Mouse (Mus musculus): ENCODE data around the gene A130010J15Rik.

Gene A130010J15Rik

DNA sequence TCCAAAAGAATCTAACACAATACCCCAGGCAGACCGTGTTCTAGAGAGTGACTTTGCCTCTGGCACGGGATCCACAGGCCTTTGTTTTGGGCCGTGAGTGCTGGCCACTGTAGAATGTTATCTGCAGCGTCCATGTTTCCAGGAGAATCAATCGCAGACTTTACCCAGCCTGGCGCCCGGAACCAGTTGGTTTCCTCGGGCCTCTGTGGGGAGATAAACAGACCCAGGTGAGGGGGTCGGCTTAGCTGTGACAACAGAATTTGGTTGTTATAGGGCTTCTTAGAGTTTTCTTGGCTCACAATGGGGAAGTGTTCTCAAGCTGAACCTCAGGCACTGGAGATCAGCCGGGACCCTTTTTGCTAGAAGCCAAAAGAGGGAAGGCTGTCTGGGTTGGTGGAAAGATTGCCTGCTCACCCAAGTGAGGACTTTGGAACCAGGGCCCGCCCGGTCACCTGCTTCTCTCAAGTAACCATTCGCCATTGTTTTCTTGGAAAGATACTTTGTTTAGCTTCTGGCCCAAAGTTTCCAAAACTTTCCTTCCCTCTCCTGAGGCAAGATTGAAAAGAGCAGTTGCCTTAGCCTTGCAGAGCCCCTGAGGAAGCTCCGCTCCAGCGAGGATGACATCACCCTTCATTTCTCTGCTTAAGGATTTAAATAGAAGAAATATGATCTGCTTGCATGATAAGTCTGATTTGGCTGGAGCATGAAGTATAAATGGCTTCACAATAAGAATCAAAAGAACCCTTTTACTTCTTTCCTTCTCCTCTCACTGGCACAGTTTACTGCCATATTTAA lies 11.3 kb upstream of the A130010J15Rik start:
- DNase-seq (ENCODE audit: low spot score), result peak; percentile 74

DNA sequence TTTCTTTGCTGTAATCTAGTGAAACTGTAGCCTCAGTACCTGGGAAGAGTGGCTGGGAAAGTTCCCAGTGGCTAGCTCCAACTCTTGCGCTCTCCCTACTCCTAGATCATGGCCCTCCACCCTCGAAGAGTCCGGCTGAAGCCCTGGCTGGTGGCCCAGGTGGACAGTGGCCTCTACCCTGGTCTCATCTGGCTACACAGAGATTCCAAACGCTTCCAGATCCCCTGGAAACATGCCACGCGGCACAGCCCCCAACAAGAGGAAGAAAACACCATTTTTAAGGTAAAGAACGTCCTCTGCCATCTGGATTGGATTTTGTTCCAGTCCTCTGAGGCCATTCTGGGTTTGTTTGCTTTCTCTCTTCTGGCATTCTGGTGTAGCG lies 10.7 kb upstream of the A130010J15Rik start:
- no peak for DNase-seq (ENCODE audit: low spot score)

DNA sequence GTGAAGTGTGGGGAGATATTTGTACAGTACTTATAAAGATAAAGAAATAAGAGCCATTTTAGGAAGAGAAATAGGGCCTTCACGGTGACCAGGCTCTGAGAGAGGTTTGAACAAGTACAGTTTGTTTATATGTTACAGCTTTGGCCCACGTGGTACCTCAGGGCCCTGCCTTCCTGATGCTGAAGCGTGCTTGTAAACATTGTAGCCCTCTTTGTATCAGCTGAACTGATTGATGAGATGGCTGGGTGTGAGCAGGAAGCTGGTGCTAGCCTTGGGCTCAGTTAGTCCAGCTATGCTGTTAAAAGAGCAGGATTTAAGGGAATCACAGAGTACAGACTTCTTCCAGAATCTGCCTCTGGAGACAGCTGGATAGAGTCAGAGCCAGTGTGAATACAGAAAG lies 8.7 kb upstream of the A130010J15Rik start:
- no peak for DNase-seq (ENCODE audit: low spot score)

DNA sequence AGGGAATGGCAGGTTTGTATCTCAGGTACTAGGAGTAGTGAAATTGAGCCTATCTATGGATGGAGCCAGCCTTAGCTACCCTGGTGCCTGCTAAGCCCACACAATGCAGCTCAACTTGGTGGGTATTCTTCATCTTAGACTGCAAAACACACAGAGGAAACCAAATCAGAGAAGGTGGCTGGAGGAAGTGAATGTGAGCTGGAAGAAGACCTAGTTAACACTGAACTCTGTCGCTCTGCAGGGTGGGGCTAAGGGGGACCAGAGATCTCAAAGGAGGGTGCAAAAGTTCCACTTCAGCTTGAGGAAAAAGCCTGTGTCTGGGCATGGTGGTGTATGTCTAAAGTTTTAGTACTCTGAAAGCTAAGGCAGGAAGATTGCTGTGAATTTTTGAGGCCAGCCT lies 8.2 kb upstream of the A130010J15Rik start:
- no peak for DNase-seq (ENCODE audit: low spot score)

DNA sequence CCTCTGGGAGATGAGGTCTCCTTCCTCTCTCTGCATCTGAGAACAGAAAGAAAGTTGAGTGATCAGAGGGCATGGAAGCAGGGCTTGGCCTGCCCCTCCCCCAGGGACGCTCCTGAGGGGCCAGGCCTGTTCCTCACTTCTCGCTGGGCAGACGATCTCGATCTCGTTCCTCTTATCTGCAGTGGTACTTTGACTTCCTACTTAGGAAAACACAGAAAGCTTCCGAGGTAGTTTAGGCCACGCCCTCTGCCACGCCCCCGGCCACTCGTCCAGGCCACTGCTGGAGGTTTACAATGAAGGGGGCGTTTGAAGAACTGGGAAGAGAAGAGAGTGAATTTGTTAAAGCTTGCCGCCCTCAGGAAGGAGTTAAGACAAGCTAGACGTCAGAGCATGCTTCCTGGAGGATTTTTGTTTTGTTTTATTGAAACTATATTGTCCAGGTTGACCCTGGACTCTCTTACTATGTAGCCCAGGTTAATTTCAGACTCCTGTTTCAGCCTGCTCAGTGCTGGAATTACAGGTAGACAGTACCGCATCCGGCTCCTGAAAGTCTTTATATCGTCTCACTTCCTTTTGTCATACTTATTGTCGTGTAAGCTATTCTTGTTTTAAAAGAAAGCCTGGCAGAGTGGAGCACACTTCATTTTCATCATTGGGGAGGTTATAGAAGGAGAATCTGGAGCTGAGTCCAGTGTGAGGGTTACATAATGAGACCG lies 7.4 kb upstream of the A130010J15Rik start:
- peak; percentile 88 for DNase-seq (ENCODE audit: low spot score)

DNA sequence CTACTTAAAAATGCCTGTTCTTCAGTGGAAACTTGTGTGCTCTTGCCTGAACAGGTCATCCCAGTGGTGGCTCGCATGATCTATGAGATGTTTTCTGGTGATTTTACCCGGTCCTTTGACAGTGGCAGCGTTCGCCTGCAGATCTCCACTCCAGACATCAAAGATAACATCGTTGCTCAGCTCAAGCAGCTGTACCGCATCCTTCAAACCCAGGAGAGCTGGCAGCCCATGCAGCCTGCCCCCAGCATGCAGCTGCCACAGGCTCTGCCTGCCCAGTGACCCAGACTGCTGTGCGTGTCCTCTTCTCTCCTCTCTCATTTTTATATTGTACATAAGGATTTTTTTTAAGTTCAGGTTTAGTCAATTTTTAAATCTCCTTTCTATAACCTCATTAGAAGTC lies 1.4 kb downstream of the A130010J15Rik start:
- no peak for DNase-seq (ENCODE audit: low spot score)

DNA sequence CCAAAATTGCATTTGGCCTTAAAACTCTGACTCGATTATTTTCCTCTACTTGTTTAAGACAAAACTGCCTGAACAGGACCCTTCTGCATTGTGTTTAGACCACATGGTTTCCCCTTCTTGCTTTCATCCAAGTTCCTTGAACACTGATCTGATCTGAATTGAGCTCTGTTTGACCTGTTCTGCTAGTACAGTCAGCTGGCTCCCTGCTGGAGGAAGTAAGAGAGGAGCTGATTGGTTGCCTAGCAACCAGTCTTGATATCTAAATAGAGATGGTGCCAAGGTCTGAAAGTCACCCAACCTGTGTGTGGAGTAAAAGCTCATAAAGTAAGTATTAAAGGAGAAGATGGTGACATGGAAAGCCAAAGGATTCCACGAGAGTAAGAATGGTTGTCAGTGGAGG lies 2.0 kb downstream of the A130010J15Rik start:
- DNase-seq (ENCODE audit: low spot score), result no peak

DNA sequence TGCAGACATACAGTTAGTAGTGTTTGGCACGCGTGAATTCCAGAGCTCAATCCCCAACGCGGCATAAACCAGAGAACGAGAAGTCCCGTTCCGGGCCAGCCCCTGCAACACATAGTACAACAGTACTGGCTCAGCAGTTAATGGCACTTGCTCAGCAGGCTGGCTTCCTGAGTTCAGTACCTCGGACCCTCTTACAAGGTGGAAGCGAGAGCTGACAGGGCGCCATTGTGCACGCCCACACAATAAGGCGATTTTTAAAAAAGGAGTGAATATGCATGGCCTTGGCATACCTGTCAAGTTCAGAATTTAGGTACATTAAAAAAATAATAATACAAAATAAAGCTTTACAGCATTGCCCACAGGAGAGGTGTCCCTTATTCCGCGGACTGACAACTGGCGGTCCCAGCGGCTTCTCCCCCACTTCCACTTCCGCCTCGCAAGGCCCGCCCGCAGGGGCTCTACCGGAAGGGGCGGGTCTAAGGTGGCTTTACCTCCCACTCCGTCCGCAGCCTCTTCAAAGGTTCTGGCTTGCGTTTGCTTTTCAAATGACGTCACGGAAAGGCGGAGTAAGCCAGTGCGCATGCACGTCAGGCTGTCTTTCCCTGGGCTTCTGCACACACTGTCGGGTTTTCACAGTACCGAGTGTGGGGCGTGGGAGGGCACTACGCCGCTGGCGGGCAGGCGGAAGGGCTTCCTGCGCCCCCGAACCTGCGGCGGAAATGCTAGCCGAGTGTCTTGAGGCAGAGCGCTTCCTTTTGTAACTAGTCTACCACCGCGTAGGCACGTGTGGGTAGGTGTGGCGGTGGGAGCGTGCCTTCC lies 5.4 kb downstream of the A130010J15Rik start:
- DNase-seq (ENCODE audit: low spot score), result peak; percentile 98

DNA sequence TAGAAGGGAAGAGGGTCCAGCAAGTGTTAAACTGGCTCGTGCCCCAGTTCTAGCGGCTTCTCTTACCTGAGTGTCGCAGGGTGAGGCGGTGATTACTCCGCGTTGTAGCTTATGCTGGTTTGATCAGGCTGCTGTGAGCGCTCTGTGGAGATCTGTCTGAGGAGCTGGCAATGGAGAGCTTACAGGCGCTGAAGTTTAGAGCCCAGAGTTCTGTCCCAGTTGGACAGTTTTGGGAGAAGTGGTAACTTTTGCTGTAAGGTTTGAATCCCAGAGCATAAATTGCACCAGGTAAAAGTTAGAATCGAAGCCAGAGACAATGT lies 5.9 kb downstream of the A130010J15Rik start:
- DNase-seq (ENCODE audit: low spot score), result no peak

DNA sequence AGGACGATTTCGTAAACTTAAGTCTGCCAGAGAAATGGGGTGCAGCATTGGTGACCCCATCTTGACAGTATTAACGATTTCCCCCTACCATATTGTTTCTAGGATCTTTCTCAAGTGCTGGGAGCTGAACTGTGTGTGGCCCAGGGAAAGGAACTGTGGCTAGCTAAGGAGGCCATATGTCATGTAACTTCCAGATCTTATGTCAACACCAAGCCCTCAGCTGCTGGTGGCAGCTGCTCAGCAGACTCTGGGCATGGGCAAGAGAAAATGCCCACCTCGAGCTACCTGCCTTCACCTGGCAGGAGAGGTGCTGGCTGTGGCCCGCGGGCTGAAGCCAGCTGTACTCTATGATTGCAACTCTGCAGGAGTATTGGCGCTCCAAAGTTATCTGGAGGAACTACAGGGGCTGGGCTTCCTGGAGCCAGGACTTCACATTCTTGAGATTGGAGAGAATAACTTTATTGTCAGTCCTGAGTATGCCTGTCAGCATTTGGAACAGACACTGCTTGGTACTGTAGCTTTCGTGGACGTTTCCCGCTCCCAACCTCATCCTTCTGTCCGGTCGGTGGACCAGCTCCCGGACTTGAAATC lies 6.4 kb downstream of the A130010J15Rik start:
- DNase-seq (ENCODE audit: low spot score), result no peak

DNA sequence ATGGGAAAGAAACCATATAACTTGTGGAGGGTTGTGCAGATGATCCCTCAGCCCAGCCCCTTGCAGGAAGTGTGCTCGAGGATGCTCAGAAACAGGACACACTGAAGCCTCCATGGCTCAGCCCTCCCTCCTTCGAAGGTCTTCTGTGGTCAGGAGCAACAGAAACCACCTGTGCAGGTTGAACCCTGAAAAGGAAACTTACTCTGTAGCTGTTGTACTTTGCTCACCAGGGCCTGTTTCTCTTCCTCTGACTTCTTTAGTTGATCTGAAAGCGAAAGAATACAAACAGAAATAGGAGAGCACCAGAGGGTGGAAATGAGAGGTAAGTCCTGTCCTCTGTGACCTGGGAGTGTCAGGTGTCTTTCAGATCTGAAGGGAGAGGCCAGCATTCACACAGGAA lies 13.3 kb downstream of the A130010J15Rik start:
- DNase-seq (ENCODE audit: low spot score), result no peak

DNA sequence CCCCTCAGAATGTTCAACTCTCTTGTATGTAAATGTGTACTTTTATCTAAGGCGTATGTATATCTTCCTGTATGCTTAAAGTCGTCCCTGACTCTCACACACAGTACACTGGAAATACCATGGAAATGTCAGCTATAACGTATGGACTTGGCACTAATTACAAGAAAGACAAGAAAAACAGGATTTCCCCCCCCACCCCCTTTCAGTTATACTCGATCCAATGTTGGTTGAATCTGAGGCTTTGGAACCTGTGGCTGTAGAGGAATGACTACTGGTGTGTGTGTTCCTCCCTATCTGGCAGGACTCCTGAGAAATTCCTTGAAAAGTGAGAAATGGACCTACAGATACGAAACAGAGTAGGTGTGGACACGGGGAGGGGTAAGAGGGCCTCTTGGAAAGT lies 20.4 kb downstream of the A130010J15Rik start:
- DNase-seq (ENCODE audit: low spot score), result no peak

DNA sequence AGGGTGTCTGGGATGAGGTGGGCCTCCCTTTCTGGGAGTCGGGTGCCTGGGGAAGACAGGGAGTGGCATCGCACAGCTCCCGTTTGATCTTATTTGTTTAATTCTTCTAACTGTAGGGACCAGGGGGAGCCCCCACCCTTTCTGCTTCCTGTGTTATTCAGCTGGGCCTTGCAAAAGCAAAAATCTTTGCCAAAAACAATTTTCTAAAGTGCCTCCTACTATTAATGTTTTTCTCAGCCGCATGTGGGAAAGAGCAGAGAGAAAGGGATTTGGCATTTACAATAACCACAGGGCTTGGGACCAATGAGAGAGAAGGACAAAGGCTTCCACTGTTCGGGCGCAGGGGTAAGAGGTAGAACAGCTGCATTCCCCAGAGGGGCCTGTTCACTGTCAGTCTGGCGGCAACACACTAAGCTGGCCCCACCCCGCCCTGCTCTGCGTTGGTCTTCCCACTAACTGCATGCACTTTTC lies 21.3 kb downstream of the A130010J15Rik start:
- peak; percentile 47 for DNase-seq (ENCODE audit: low spot score)

DNA sequence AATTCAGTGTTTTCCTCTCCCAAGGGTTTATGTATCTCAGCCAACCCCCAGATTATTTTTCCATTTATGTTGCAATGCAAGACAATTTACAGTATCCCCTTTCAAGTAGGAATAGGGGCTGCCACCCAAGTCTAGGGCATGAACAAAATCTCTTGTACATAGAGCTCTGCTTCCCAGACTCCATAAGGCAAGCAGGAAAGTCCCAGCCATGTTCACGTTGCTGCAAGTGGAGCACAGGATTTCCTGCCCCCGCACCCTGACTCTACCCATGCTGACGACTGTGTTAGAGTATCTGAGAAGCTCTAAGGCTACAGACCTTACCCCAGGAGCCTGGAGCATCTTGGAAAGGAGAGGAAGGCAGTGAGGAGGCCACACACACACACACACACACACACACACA lies 21.9 kb downstream of the A130010J15Rik start:
- no peak for DNase-seq (ENCODE audit: low spot score)

DNA sequence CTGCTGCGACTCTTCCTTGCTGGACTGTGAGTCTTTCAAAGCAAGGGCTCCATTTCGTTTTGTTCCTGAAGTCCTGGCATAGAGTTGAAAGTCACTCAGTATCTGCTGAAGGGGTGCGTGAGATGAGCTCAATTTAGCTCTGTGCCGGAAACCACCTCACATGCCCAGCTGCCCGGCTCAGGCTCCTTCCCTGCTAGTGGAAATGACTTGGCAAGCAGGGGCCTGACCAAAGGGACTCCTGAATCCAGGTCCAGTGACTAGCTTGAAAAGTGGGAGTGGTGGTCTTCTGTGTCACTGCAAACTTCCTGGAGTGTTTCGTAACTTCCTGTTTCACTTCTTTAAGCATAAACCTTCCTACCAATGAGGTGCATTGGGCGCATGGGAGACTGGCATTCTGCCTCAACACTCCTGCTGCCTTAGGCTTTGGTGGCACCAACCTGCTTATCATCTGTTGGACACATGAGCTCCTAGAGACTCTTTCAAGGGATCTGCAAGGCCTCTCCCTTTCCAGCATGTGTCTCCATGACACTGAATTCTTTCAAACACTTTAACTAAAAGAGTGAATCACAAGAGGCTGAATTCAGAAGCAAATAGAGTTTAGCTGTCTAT lies 23.9 kb downstream of the A130010J15Rik start:
- DNase-seq (ENCODE audit: low spot score), result no peak

DNA sequence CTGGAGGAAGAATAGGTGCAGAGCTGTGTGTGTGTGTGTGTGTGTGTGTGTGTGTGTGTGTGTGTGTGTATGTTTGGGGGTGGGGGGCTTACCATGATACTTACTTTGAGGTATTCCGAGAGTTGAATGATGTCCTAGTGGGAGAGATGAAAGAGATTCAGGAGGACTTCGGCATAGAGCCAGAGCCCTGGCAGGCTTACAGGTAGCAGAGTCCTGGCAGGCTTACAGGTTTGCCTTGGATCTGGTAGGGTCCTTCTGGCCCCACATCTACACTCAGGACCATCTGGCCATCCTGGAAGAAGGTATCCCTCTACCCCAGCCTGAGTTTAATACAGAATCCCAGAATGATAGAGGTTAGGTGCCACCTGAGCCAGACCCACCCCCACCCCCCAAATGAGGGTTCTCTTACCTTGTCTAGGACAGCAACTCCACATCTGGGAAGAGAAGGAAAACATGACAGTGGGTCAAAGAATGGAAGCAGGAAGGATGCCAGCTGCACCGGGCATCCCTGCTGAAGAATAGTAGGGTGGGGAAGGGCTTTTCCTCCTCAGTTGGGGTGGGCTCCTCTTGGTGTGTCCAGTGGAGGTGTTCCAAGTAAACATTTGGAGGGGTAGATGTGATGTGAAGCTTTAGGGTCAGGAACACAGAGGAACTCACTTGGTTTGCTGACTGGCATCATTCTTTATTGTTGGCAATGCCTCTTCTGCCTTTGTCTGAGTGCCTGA lies 26.7 kb downstream of the A130010J15Rik start:
- no peak for DNase-seq (ENCODE audit: low spot score)

DNA sequence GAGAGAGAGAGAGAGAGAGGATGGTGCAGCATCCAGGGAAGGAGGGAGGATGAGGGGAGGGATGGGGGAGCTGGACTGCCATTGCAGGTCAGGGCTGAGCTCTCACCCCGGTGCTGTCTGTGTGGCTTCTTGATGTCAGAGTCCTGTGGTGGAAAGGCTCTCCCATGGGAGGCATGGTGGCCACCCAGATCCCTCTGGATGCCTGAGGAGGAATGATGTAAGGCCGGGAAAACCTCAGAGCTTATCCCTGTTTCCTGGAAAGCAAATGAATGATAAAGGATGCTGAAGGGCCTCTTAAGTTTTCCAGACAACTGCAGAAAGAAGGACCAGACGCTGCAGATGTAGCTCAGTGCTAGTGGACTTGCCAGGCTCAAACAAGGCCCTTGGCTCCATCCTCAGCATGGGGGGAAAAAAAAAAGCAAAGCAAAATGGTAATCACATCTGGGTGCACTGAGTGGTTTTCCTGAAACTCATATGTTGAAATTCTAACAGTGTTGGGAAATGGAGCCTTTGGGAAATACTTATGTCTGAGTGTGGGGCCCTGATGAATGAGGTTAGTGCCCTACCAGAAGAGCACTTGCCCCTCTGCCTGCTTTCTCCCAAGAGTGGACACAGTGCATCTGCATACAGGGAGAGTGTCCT lies 27.4 kb downstream of the A130010J15Rik start:
- no peak for DNase-seq (ENCODE audit: low spot score)

DNA sequence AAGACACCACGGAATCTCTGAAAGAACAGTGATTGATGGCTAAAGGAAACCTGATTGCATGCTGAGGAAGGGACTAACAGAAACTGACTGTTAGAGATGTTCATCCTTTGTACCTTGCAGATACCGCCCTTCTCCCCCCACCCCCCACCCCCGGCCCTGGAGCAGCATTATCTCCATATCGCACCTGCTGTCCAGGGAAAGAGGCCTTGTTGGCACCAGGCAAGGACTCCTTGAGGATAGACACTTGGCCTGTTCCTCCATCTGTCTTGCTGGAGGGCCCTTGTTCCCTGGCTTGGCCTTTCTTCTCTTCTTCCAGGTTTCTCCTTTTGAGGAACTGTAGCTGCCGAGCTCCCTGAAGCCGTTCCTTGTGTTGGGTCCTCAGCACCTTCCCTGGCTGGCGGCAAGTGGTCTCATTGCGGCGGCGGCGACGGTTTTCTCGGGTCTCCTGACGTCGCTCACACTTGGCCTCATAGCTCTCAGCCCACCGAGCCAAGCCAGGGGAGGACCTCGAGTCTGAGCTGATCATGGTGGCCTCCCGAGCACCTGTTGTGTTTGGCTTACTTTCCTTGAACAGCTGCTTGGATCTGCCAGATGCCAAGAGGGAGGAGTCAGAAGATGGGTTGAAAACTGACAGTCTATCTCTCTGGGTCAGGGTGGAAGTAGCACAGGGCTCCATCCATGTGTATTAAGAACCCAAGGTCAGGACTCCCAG lies 29.8 kb downstream of the A130010J15Rik start:
- no peak for DNase-seq (ENCODE audit: low spot score)

DNA sequence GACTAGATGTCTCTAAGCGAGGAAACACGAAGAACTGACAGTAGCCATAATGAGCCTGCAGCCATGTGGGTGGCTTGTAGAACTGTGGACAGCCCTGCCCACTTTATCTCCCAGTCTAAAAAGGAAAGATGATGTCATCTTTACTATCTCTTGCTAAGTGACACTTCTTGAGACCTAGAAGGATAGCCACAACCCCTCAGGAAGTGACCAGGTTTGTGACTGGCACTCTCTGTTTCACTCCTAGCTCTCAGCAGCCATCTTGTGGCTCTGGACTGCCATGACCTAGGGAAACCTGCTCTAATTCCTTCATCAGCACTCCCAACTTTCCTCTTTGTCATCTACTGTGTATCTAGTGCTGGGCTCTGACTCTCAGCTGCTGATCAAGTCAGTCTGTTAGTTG lies 30.5 kb downstream of the A130010J15Rik start:
- no peak for DNase-seq (ENCODE audit: low spot score)

All from yolk sac, embryonic 10.5 days (tissue).